Mouse (Mus musculus) adrenal gland, postnatal 10 days (tissue): ENCODE results near the gene Gm9913. TPM values are rescaled to one million over a fixed set of nuclear protein-coding genes. Genes with fewer than 3 reads are reported as not detected.

Experiments
- DNase-seq: peaks from one replicate; pipeline ENCODE4 v3.0.0; 2021; ENCODE audit warnings: mixed read lengths
- total RNA-seq, 2 experiments: library from RNA; stranded (reverse); gene quantifications; 2 replicates each; pipeline ENCODE4 v1.2.3; 2021

Gm9913 gene
- total RNA-seq, 2 experiments from 2014 or later, result 0.36 TPM; not detected in 1

DNA sequence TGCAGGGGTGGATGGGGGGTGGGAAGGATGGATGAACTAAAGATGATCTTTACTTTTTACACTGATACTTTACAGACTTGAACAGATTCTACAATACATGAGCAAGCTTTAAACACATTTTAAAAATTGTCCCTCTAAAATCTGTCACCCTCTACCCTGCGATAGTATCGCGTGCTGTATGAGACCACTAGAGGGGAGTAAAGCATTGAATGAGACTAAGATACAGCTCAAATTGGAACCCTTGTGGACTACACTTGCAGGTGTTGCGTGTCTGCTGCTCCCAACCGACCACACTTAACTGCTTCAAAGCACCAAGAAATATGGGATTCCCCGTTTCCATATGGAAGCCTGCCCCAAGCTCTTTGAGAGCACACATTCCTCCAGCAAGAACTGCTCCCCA, 50.9 kb downstream of the Gm9913 start:
- DNase-seq, result no peak

Other genes starting within 250 kb of the Gm9913 start
- 100 to 1,000 TPM; 121 to 127 TPM for gene Fbn1, start 2.9 kb downstream of the Gm9913 start, total RNA-seq
- 1 to 10 TPM; 4.1 to 5.1 TPM for gene Cep152, start 120.0 kb downstream of the Gm9913 start, total RNA-seq
- 100 to 1,000 TPM; 111 to 122 TPM for gene Eid1, start 168.0 kb downstream of the Gm9913 start, total RNA-seq
- 1 to 10 TPM; 2.6 to 3.2 TPM for gene Shc4, start 219.1 kb downstream of the Gm9913 start, total RNA-seq